Mouse (Mus musculus): ENCODE results near the gene Ms4a6d. TPM values are rescaled to one million over a fixed set of nuclear protein-coding genes. Genes with fewer than 3 reads are reported as not detected.

Ms4a6d gene
- polyA plus RNA-seq (2012; rRNA removed), result 1.2 TPM in 2 replicates

DNA sequence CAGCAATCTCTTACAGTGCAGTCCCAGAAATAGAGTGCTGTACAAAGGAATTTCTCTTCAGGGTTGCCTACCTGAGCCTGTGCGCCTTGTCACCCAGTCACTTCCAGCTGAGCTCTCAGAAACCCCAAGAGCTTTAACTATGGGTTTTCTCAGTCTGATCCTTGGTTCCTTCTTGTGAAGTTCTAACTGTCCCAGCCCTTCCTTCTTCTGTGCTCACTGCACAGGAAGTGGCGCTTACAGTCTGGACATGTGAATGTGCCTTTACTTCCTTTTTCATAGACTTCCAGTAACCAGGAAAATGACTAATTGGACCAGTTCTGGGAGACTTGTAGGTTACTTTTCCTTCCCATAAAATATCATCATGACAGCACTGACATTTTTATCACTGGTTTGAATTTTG is at the start of gene Ms4a6d:
Ms4a6d (minus strand) TSS at position 247 of the 400 bp plus-strand sequence.

DNA sequence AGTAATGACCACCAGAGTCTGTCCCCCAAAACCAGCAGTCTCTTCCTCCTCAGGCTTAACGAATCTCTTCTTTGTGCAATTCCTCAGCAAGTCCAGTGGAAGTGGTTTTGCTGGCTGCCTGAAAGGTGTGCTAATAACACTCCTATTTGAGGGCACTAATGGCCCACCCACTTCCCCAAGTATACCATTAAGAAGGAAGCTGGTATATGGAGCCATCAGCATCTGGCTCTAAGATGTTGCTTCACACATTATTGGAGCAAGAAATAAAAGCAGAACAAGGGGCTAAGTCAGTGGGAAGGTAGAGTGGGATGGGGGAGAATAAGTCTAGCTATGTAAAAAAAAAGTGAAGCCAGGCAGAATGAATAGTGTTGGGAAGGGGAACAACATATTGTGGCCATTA is 36.1 kb upstream of the Ms4a6d start, which contains the start of gene Ms4a3:
Ms4a3 (minus strand) TSS at position 120 of the 400 bp plus-strand sequence.

DNA sequence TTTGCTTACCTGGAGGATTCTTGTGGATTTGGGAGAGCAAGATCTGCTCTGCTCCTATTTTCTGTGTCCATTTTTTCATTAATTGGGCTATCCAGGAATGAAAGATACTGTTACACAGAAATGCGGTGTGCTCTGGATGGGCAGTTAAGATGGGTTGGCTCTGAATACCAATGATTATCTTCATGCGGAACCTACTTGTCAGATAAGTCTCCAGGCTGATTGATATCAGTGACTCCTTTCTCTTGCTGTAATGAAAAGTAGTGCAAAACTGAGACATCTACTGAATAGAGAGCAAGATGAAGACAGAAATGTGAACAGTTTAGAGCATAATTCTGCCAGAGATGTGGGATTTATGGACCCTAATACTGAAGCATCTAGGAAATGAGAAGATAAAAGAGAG is 18.9 kb upstream of the Ms4a6d start, which contains the start of gene Ms4a2:
Ms4a2 (minus strand) TSS at position 169 of the 400 bp plus-strand sequence.

Other genes starting within 250 kb of the Ms4a6d start
- 0.38 and 0.96 TPM in 2 replicates for gene Ms4a4a, start 229.3 kb downstream of the Ms4a6d start, polyA plus RNA-seq (2012; rRNA removed)
- gene Ms4a4c, start 200.1 kb downstream of the Ms4a6d start, polyA plus RNA-seq (2012; rRNA removed), result 0.16 TPM in 1 of 2 replicates, not detected in the other
- 0.59 and 1.1 TPM in 2 replicates for gene Ms4a4b, start 161.3 kb downstream of the Ms4a6d start, polyA plus RNA-seq (2012; rRNA removed)
- 1.3 and 2.6 TPM in 2 replicates for gene Ms4a6c, start 135.5 kb downstream of the Ms4a6d start, polyA plus RNA-seq (2012; rRNA removed)
- gene Gm8369, start 118.9 kb downstream of the Ms4a6d start, polyA plus RNA-seq (2012; rRNA removed), result 0.41 TPM in 1 of 2 replicates, not detected in the other
- gene Ms4a6b, start 88.3 kb downstream of the Ms4a6d start, polyA plus RNA-seq (2012; rRNA removed), result 1.9 TPM in 2 replicates
- 14.6 and 15.4 TPM in 2 replicates for gene Ms4a4d, start 68.0 kb downstream of the Ms4a6d start, polyA plus RNA-seq (2012; rRNA removed)
- not detected in 2 replicates for gene Ms4a2, start 18.9 kb upstream of the Ms4a6d start, polyA plus RNA-seq (2012; rRNA removed)
- gene Ms4a3, start 36.0 kb upstream of the Ms4a6d start, polyA plus RNA-seq (2012; rRNA removed), result not detected in 2 replicates
- gene Oosp2, start 55.7 kb upstream of the Ms4a6d start, polyA plus RNA-seq (2012; rRNA removed), result not detected in 2 replicates
- not detected in 2 replicates for gene Oosp1, start 86.3 kb upstream of the Ms4a6d start, polyA plus RNA-seq (2012; rRNA removed)
- gene Oosp3, start 92.2 kb upstream of the Ms4a6d start, polyA plus RNA-seq (2012; rRNA removed), result not detected in 2 replicates
- not detected in 2 replicates for gene Gif, start 142.7 kb upstream of the Ms4a6d start, polyA plus RNA-seq (2012; rRNA removed)
- 6.7 and 7.3 TPM in 2 replicates for gene Mrpl16, start 165.5 kb upstream of the Ms4a6d start, polyA plus RNA-seq (2012; rRNA removed)
- gene Stx3, start 214.6 kb upstream of the Ms4a6d start, polyA plus RNA-seq (2012; rRNA removed), result 18.1 and 22.3 TPM in 2 replicates
- not detected in 2 replicates for gene Olfr1417, start 234.4 kb upstream of the Ms4a6d start, polyA plus RNA-seq (2012; rRNA removed)

Measured in colon, adult 2 months (tissue).